Mouse (Mus musculus) kidney, adult 11 months (tissue): ENCODE measurements around the gene Vps8.
A peak's percentile ranks its signal among the peaks of the same experiment; 100 is the strongest.

Experiments
- DNase-seq: peaks from one replicate; pipeline ENCODE4 v3.0.0; 2022

Gene Vps8

DNA sequence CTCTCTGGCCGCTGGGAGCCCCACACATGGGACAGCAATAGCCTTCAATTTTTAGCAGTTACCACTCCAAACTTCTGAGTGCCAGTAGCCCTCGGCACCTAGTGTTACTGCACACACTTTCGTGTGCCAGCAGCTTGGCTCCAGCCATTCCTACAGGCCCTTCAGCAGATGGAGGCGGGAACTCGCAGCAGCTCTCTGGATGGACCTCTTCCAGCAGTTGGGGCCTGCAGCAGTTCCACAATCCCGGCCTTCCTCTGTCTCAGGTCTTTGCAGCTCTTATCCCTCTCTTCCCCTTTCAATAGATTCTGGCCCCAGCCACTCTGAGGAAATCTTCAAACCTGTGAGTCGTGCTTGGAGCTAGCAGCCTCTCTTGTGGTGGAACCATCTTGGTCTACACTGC, 253.9 kb downstream of the Vps8 start:
- no peak for DNase-seq

DNA sequence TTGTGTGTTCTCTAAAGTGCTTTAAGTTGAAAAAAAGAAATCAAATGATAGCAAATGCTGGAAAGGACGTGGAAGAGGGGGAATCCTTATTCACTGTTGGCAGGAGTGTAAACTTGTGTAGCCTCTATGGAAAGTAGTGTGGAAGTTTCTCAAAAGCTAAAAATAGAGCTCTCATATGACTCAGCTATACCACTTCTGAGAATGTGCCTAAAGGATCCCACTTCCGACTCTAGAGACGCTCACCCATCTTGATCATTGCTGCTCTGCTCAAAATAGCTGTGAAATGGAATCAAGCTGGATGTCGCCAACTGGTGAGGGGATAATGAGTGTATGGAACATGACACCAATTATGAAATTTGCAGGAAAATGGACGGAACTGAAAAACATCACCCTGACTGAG, 264.5 kb downstream of the Vps8 start:
- DNase-seq, result no peak

DNA sequence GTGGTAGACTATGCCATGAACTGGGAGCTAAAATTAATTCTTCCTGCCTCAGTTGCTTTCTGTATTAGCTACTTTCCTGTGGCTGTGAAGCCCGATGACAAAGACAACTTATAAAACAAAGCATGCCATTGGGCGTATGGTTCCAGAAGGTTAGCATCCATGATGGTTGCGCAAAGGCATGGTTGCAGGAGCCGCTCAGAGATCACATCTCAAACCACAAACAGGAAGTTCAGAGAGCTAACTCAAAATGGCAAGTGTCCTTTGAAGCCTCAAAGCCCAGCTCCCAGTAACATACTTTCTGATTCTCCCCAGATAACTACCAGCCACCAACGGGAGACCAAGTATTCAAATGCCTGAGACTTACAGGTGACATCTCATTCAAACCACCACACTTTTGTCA, 266.2 kb downstream of the Vps8 start:
- no peak for DNase-seq

DNA sequence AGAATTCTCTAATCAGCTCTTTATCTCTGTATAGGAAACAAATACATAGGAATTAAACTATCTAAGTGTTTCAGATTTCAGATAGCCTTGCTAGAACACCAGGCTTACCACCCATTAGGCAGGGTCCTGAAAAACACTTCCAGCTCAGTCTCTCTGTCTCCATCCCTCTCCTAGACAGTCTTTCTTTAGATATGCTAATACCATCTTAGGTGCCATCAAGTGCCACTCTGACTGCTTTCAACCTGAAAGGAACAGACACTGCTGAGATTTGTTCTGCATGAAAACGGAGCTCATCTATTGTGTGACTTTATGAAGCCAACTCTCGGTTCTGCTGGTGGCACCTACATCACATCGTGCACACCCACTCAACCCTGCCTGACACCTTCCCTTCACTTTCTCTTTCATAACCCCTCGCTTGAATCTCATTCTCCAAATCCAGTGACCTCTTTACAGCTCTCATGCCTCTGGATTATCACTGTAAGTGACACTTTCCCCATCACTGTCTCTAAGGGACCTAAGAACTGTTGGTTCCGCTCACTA, 267.4 kb downstream of the Vps8 start:
- DNase-seq, result no peak

DNA sequence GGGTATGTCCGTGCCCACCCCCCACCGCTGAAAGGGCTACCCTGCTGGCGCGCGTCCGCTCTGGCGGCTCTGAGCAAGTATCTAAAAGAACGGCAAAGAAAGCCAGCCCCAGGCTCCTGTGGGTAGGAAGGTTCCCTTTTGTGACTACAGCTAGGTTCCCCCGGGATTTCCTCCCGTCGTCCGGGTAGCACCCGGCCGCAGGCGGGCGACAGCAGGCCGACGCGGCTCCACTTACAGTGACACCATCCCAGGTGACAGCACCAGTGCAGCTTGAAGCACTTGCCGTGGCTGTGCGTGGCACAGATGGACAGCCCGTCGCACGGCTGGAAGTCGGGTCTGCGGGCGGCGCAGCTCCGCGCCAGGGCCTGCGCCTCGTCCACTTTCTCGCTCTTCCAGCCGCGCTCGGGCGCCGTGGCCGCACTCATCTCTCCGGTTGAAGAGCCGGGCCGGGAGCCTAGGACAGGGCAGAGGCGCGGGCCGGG, 271.1 kb downstream of the Vps8 start:
- peak; percentile 40 for DNase-seq
